Mouse (Mus musculus) CH12.LX (cell line): ENCODE measurements at regions not wholly inside any gene's neighbourhood (a gene's known extent, or its start where the extent isn't known, plus 50 kb on each side); places are given as distances from the start of the nearest gene placed in this dataset.

ENCODE experiments used
- DNase-seq: peaks from one replicate; pipeline ENCODE4 v3.0.0-alpha.2; 2013; ENCODE audit errors: extremely low read depth
- H3K27ac ChIP-seq: 2 replicates; pipeline ENCODE4 v1.5.1; 2012; ENCODE audit warnings: low read depth, mild to moderate bottlenecking, control low read depth, moderate library complexity; ENCODE audit not compliant: insufficient read depth
- H3K27me3 ChIP-seq: replicated peaks from 2 replicates; pipeline ENCODE3; 2012; ENCODE audit warnings: inconsistent platforms
- H3K36me3 ChIP-seq, 2 experiments: replicated peaks in 1 of 2; 2 replicates each; pipeline versions ENCODE3 to v1.6.1; 2012; ENCODE audit warnings: inconsistent platforms in 1 of 2, low read length in 1 of 2, mild to moderate bottlenecking in 1 of 2, mixed read lengths in 1 of 2, moderate library complexity in 1 of 2; ENCODE audit not compliant: control insufficient read depth in 1 of 2, insufficient read depth in 1 of 2
- H3K4me1 ChIP-seq, 2 experiments: 2 replicates each; pipeline ENCODE4 v1.6.1; 2012; ENCODE audit warnings: inconsistent platforms in 1 of 2, moderate library complexity in 1 of 2; ENCODE audit not compliant: insufficient read depth in 2 of 2, control insufficient read depth in 1 of 2
- H3K4me2 ChIP-seq: 2 replicates; pipeline ENCODE4 v1.6.1; 2012; ENCODE audit warnings: low read depth, mild to moderate bottlenecking, control low read depth; ENCODE audit not compliant: poor library complexity, insufficient read depth, severe bottlenecking
- H3K4me3 ChIP-seq, 3 experiments: fragments of 150-350 bp in 1 of 3; sonication (generic) in 1 of 3; replicated peaks in 1 of 3; 2 replicates each; pipeline versions ENCODE3 to v1.5.1; 2011 to 2012; ENCODE audit warnings: low read depth in 2 of 3, low read length in 2 of 3, mild to moderate bottlenecking in 2 of 3, moderate library complexity in 2 of 3, control low read depth in 1 of 3, improper control_type of control experiment in 1 of 3, inconsistent platforms in 1 of 3, mixed read lengths in 1 of 3; ENCODE audit not compliant: poor library complexity in 1 of 3
- H3K79me2 ChIP-seq: replicated peaks from 2 replicates; pipeline ENCODE4 v1.6.1; 2012; ENCODE audit warnings: mild to moderate bottlenecking, moderate library complexity; ENCODE audit not compliant: control insufficient read depth, poor library complexity, insufficient read depth, severe bottlenecking; ENCODE audit errors: extremely low read depth
- H3K9ac ChIP-seq: 2 replicates; pipeline ENCODE4 v1.6.1; 2012; ENCODE audit warnings: low read depth, mild to moderate bottlenecking, control low read depth, moderate library complexity; ENCODE audit not compliant: insufficient read depth
- H3K9me3 ChIP-seq: replicated peaks from 2 replicates; pipeline ENCODE3; 2012; ENCODE audit warnings: low read length, inconsistent platforms, mixed read lengths
- CHD1 ChIP-seq: IDR thresholded peaks from 2 replicates; pipeline ENCODE4 v1.6.1; 2012; ENCODE audit warnings: low read depth, low read length, improper control_type of control experiment, inconsistent platforms
- CHD2 ChIP-seq: IDR thresholded peaks from 2 replicates; pipeline ENCODE4 v1.6.1; 2011; ENCODE audit warnings: low read length, improper control_type of control experiment
- E2F4 ChIP-seq: IDR thresholded peaks from 2 replicates; pipeline ENCODE4 v1.6.1; 2011; ENCODE audit warnings: low read depth, low read length, improper control_type of control experiment; ENCODE audit not compliant: insufficient replicate concordance
- ELF1 ChIP-seq: IDR thresholded peaks from 2 replicates; pipeline ENCODE4 v1.6.1; 2014; ENCODE audit warnings: low read depth, mild to moderate bottlenecking, inconsistent platforms, low read length, improper control_type of control experiment
- GABPA ChIP-seq: IDR thresholded peaks from 2 replicates; pipeline ENCODE4 v1.6.1; 2012; ENCODE audit warnings: low read depth, low read length, improper control_type of control experiment, inconsistent platforms; ENCODE audit not compliant: insufficient replicate concordance
- HCFC1 ChIP-seq: IDR thresholded peaks from 2 replicates; pipeline ENCODE4 v1.6.1; 2012; ENCODE audit warnings: low read depth, mild to moderate bottlenecking, inconsistent platforms, low read length, improper control_type of control experiment
- JUN ChIP-seq: IDR thresholded peaks from 2 replicates; pipeline ENCODE4 v1.6.1; 2011; ENCODE audit warnings: low read depth, mild to moderate bottlenecking, low read length, improper control_type of control experiment, moderate library complexity; ENCODE audit not compliant: insufficient read depth
- NELFE ChIP-seq: IDR thresholded peaks from 2 replicates; pipeline ENCODE4 v1.6.1; 2011; ENCODE audit warnings: low read depth, low read length, improper control_type of control experiment
- POLR2A ChIP-seq: IDR thresholded peaks from 2 replicates; pipeline ENCODE4 v1.6.1; 2011; ENCODE audit warnings: low read depth, mild to moderate bottlenecking, improper control_type of control experiment, low read length
- RCOR1 ChIP-seq: conservative IDR thresholded peaks from 2 replicates; pipeline ENCODE4 v1.6.1; 2012; ENCODE audit warnings: low read depth, mild to moderate bottlenecking, inconsistent platforms, low read length, improper control_type of control experiment
- SIN3A ChIP-seq: IDR thresholded peaks from 2 replicates; pipeline ENCODE4 v1.6.1; 2012; ENCODE audit warnings: low read length, improper control_type of control experiment, inconsistent platforms
- SMC3 ChIP-seq: IDR thresholded peaks from 2 replicates; pipeline ENCODE4 v1.6.1; 2011; ENCODE audit warnings: low read depth, low read length, improper control_type of control experiment
- TBP ChIP-seq: conservative IDR thresholded peaks from 2 replicates; pipeline ENCODE4 v1.6.1; 2011; ENCODE audit warnings: low read depth, low read length, improper control_type of control experiment
- TCF12 ChIP-seq: IDR thresholded peaks from 2 replicates; pipeline ENCODE4 v1.6.1; 2014; ENCODE audit warnings: low read depth, mild to moderate bottlenecking, inconsistent platforms, low read length, improper control_type of control experiment
- USF1 ChIP-seq: IDR thresholded peaks from 2 replicates; pipeline ENCODE4 v1.6.1; 2014; ENCODE audit warnings: low read depth, mild to moderate bottlenecking, inconsistent platforms, low read length, improper control_type of control experiment
- USF2 ChIP-seq: conservative IDR thresholded peaks from 2 replicates; pipeline ENCODE4 v1.6.1; 2011; ENCODE audit warnings: low read depth, low read length, improper control_type of control experiment
- ZMIZ1 ChIP-seq: IDR thresholded peaks from 2 replicates; pipeline ENCODE4 v1.6.1; 2012; ENCODE audit warnings: low read depth, mild to moderate bottlenecking, inconsistent platforms, low read length, improper control_type of control experiment
- dilution Hi-C: fragments of 300-500 bp; cut with MboI; formaldehyde crosslinking; loops from 2 replicates; pipeline ENCODE4 v1.14.3; 2020; ENCODE audit warnings: low sequenced_read_pairs; ENCODE audit not compliant: extremely low pct_unique_long_range_greater_than_20kb, extremely low pct_ligation_motif_present
- in situ Hi-C: fragments of 300-500 bp; cut with MboI; formaldehyde crosslinking; loops from 3 replicates; pipeline ENCODE4 v1.14.3; 2019; ENCODE audit warnings: low sequenced_read_pairs, low pct_ligation_motif_present, low pct_unique_long_range_greater_than_20kb, mixed read lengths

DNA sequence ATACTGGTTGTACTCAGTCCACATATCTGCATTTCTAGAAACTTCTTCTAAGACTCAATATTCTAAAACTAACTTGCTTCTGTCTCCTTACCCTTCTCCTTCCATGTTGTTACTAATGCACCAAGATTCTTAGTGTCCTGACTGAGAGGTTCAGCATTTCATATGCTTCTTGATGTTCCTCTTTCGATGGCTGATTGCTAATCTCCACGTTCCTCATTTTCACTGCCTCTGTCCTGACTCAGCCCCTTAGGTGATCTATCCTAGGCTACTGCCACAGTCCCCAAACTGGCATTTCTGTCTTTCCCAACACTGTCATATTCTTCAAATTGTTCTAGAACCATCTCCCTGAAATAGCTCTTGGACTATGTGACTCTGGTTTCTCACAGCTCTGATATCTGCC, 315.4 kb downstream of the Wdr72 start:
- no peaks in the 10 kb centered on the region for H3K36me3 ChIP-seq
- H3K9ac ChIP-seq, result no peak overlapping the region
- no peak for DNase-seq
- in situ Hi-C loops (no loop called here), dilution Hi-C loops (no loop called here)
- H3K4me3 ChIP-seq, result no peak overlapping the region
- no peaks in the 10 kb centered on the region for H3K9me3 ChIP-seq
- H3K4me2 ChIP-seq, result no peak overlapping the region
- no peaks in the 10 kb centered on the region for H3K4me1 ChIP-seq
- no peaks in the 10 kb centered on the region for H3K79me2 ChIP-seq
- H3K27me3 ChIP-seq, result peaks cover 18% of the 10 kb centered on the region
- TF ChIP-seq SMC3 (no peak), TCF12 (no peak), CHD1 (no peak), ELF1 (no peak), GABPA (no peak), JUN (no peak), TBP (no peak), SIN3A (no peak), ZMIZ1 (no peak), NELFE (no peak), CHD2 (no peak)
- H3K27ac ChIP-seq, result no peak overlapping the region

GRCm38 (mm10) chr9:74449981-74450380, 339.8 kb downstream of the Wdr72 start:
- H3K9me3 ChIP-seq, result no peaks in the 10 kb centered on the region
- H3K4me3 ChIP-seq, result no peak overlapping the region
- no peaks in the 10 kb centered on the region for H3K4me1 ChIP-seq
- peaks cover 5% of the 10 kb centered on the region for H3K27me3 ChIP-seq
- no peak overlapping the region for H3K27ac ChIP-seq
- H3K79me2 ChIP-seq, result no peaks in the 10 kb centered on the region
- dilution Hi-C loops (no loop called here), in situ Hi-C loops (no loop called here)
- TF ChIP-seq USF1, result no peak
- TF ChIP-seq JUN, result no peak
- no peak for TF ChIP-seq POLR2A
- TF ChIP-seq HCFC1, result no peak
- no peak for TF ChIP-seq CHD2
- no peak for TF ChIP-seq RCOR1
- TF ChIP-seq USF2, result no peak
- TF ChIP-seq E2F4, result no peak
- no peak for TF ChIP-seq TBP
- TF ChIP-seq SMC3, result no peak
- H3K9ac ChIP-seq, result no peak overlapping the region
- H3K4me2 ChIP-seq, result no peak overlapping the region
- DNase-seq, result no peak
- no peaks in the 10 kb centered on the region for H3K36me3 ChIP-seq
